Mouse (Mus musculus) kidney, adult 2 months (tissue): ENCODE measurements around the gene Gcm2. TPM values are rescaled to one million over a fixed set of nuclear protein-coding genes. Genes with fewer than 3 reads are reported as not detected.

Experiments
- DNase-seq: peaks from one replicate; pipeline ENCODE4 v3.0.0; 2021
- H3K27ac ChIP-seq: fragments of 200-500 bp; 2 replicates; pipeline ENCODE4 v1.5.1; 2012; ENCODE audit warnings: low read depth, low read length, control low read depth, inconsistent platforms; ENCODE audit not compliant: insufficient read depth
- H3K27me3 ChIP-seq: fragments of 200-500 bp; replicated peaks from 2 replicates; pipeline ENCODE4 v1.6.1; 2012; ENCODE audit warnings: mild to moderate bottlenecking, moderate library complexity, low read length, inconsistent platforms; ENCODE audit not compliant: control insufficient read depth, insufficient read depth
- H3K36me3 ChIP-seq: fragments of 200-500 bp; 2 replicates; pipeline ENCODE4 v1.6.1; 2012; ENCODE audit warnings: mild to moderate bottlenecking, moderate library complexity, low read length, inconsistent platforms; ENCODE audit not compliant: control insufficient read depth, insufficient read depth
- H3K4me1 ChIP-seq: fragments of 200-500 bp; 2 replicates; pipeline ENCODE4 v1.6.1; 2011; ENCODE audit warnings: low read length; ENCODE audit not compliant: control insufficient read depth, insufficient read depth
- H3K4me3 ChIP-seq: fragments of 200-500 bp; 2 replicates; pipeline ENCODE4 v1.5.1; 2011; ENCODE audit warnings: mild to moderate bottlenecking, low read depth, low read length, control low read depth; ENCODE audit not compliant: insufficient read depth
- CTCF ChIP-seq: fragments of 200-500 bp; conservative IDR thresholded peaks from 2 replicates; pipeline ENCODE4 v1.5.1; 2011; ENCODE audit warnings: low read depth, mild to moderate bottlenecking, control low read depth, low read length, moderate library complexity, mixed read lengths; ENCODE audit not compliant: insufficient read depth, insufficient read length
- POLR2A ChIP-seq: fragments of 200-500 bp; IDR thresholded peaks from one replicate; pipeline ENCODE4 v1.6.1; 2011; ENCODE audit warnings: low read depth, low read length, control low read depth
- WGBS: fragments of 180-500 bp; shearing (Covaris S2); methylation state at CpG from one replicate; pipeline ENCODE4 v1.1.7; 2018; 5-methylcytosine and 5-hydroxymethylcytosine counted together
- polyA plus RNA-seq: library from polyadenylated mRNA; depleted of rRNA; stranded (reverse); fragments of >200 nt; gene quantifications from 2 replicates; pipeline ENCODE4 v1.2.3, GENCODE M21; 2012

Gene Gcm2
- polyA plus RNA-seq, 1 experiment = not detected

- no peak for DNase-seq
- Histone ChIP-seq H3K4me1 (no peaks in the 10 kb centered on the region), H3K27me3 (no peaks in the 10 kb centered on the region), H3K4me3 (no peak overlapping the region), H3K36me3 (no peaks in the 10 kb centered on the region), H3K27ac (no peak overlapping the region)
- 80% methylated on average over 6 of the region's 6 CpGs for WGBS
- TF ChIP-seq POLR2A (no peak), CTCF (no peak)
Observed at GRCm38 (mm10) chr13:41123666-41124225, 12.9 kb upstream of the Gcm2 start.

- WGBS = 31% methylated on average over 9 of the region's 9 CpGs
- TF ChIP-seq POLR2A (no peak), CTCF (no peak)
- DNase-seq = no peak
- Histone ChIP-seq H3K36me3 (no peaks in the 10 kb centered on the region), H3K4me1 (no peaks in the 10 kb centered on the region), H3K27me3 (no peaks in the 10 kb centered on the region), H3K4me3 (no peak overlapping the region), H3K27ac (no peak overlapping the region)
Observed at GRCm38 (mm10) chr13:41119152-41119945, 8.5 kb upstream of the Gcm2 start.

- WGBS = 21% methylated on average over 14 of the region's 14 CpGs
- Histone ChIP-seq H3K4me3 (no peak within 1 kb of the TSS), H3K4me1 (no peaks in the 10 kb centered on the region), H3K27ac (no peak within 1 kb of the TSS), H3K36me3 (no peaks in the 10 kb centered on the region), H3K27me3 (no peaks in the 10 kb centered on the region; the same call in 1 of the 2 replicates)
- DNase-seq = no peak
- no peak for TF ChIP-seq POLR2A
- no peak for TF ChIP-seq CTCF
Observed at GRCm38 (mm10) chr13:41113940-41114339, 3.1 kb upstream of the Gcm2 start, which contains the start of gene Sycp2l. TSS of gene Sycp2l (plus strand) at chr13:41114307.

GRCm38 (mm10) chr13:41105541-41105940 is 5.3 kb downstream of the Gcm2 start:
- Histone ChIP-seq H3K36me3 (no peaks in the 10 kb centered on the region), H3K4me1 (no peaks in the 10 kb centered on the region), H3K4me3 (no peak overlapping the region), H3K27me3 (no peaks in the 10 kb centered on the region), H3K27ac (no peak overlapping the region)
- WGBS = 91% methylated on average over 13 of the region's 13 CpGs
- no peak for DNase-seq
- TF ChIP-seq POLR2A = no peak
- TF ChIP-seq CTCF = no peak

- 85% methylated on average over 12 of the region's 12 CpGs for WGBS
- no peak overlapping the region for H3K27ac ChIP-seq
- H3K36me3 ChIP-seq = no peaks in the 10 kb centered on the region
- no peaks in the 10 kb centered on the region for H3K4me1 ChIP-seq
- no peak overlapping the region for H3K4me3 ChIP-seq
- no peak for DNase-seq
- TF ChIP-seq CTCF = no peak
- no peak for TF ChIP-seq POLR2A
- H3K27me3 ChIP-seq = no peaks in the 10 kb centered on the region
Observed at GRCm38 (mm10) chr13:41103841-41104525, 6.9 kb downstream of the Gcm2 start.

DNA sequence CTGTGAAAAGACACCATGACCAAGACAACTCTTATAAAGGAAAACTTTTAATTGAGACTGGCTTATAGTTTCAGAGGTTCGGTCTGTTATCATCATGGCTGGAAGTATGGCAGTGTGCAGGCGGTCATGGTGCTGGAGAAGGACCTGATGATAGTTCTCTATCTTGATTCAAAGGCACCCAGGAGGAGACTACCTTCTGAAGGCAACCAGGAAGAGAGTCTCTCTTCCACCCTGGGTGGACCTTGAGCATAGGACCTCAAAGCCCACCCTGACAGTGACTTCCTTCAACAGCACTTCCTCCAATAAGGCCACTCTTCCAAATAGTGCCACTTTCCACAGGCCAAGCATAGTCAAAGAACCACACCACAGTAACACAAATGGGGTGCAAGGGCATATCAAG is 10.8 kb downstream of the Gcm2 start:
- DNase-seq = no peak
- Histone ChIP-seq H3K27me3 (no peaks in the 10 kb centered on the region), H3K4me3 (no peak overlapping the region), H3K4me1 (no peaks in the 10 kb centered on the region), H3K27ac (no peak overlapping the region), H3K36me3 (no peaks in the 10 kb centered on the region)
- TF ChIP-seq POLR2A (no peak), CTCF (no peak)
- WGBS = 98% methylated on average over 2 of the region's 2 CpGs

DNA sequence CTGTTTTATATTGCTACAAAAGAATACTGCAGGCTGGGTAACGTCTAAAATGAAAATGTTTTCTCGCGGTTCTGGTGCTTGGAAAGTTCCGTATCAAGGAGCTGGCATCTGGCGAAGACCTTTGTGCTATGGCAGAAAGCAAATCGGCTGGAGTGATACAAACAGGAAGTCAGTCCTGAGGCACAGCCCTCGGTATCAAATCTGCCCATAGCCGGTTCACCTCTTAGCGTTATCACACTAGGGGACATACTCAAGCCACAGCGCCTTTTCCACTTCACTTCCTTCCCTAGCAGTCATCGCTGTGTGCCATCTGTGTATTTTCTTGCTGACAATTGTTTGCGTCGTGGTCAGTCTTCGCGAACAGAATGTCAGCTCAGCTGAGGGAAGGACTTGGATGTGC is 12.5 kb downstream of the Gcm2 start:
- H3K4me3 ChIP-seq = no peak overlapping the region
- H3K27ac ChIP-seq = no peak overlapping the region
- no peak for DNase-seq
- no peak for TF ChIP-seq POLR2A
- TF ChIP-seq CTCF = no peak
- WGBS = 85% methylated on average over 15 of the region's 15 CpGs
- no peaks in the 10 kb centered on the region for H3K4me1 ChIP-seq
- no peaks in the 10 kb centered on the region for H3K36me3 ChIP-seq
- H3K27me3 ChIP-seq = no peaks in the 10 kb centered on the region; the same call in 1 of the 2 replicates
